Mouse (Mus musculus) embryonic facial prominence, embryonic 12.5 days (tissue): Measurements from ENCODE around the gene Cyp4f16. TPM values are rescaled to one million over a fixed set of nuclear protein-coding genes. Genes with fewer than 3 reads are reported as not detected.
A peak's percentile ranks its signal among the peaks of the same experiment; 100 is the strongest.
"Not testable (repeated sequence)": the region's sequence is repeated elsewhere in the genome, so short reads cannot be mapped to it uniquely, and the experiment has no call there.

Experiments used
- ATAC-seq: fragments of 200-750 bp; cut with Nextera tagmentation; 2 replicates; pipeline ENCODE4 v1.8.0; 2017; ENCODE audit not compliant: insufficient number of reproducible peaks, insufficient read depth, low FRiP score, low TSS enrichment
- H3K27ac ChIP-seq: fragments of 300-500 bp; sonication (generic); 2 replicates; pipeline ENCODE4 v1.5.1; 2016; ENCODE audit warnings: mild to moderate bottlenecking
- H3K27me3 ChIP-seq: fragments of 300-500 bp; sonication (generic); 2 replicates; pipeline ENCODE4 v1.6.1; 2016; ENCODE audit warnings: mild to moderate bottlenecking, moderate library complexity
- H3K36me3 ChIP-seq: fragments of 300-500 bp; sonication (generic); 2 replicates; pipeline ENCODE4 v1.6.1; 2016; ENCODE audit warnings: mild to moderate bottlenecking
- H3K4me1 ChIP-seq: fragments of 300-500 bp; sonication (generic); 2 replicates; pipeline ENCODE4 v1.6.1; 2016
- H3K4me2 ChIP-seq: fragments of 300-500 bp; sonication (generic); replicated peaks from 2 replicates; pipeline ENCODE4 v1.6.1; 2016; ENCODE audit warnings: mild to moderate bottlenecking, moderate library complexity
- H3K4me3 ChIP-seq: fragments of 300-500 bp; sonication (generic); 2 replicates; pipeline ENCODE4 v1.5.1; 2016; ENCODE audit warnings: mild to moderate bottlenecking
- H3K9ac ChIP-seq: fragments of 300-500 bp; sonication (generic); 2 replicates; pipeline ENCODE4 v1.6.1; 2016; ENCODE audit warnings: mild to moderate bottlenecking, moderate library complexity
- H3K9me3 ChIP-seq: fragments of 300-500 bp; sonication (generic); 2 replicates; pipeline ENCODE4 v1.6.1; 2016; ENCODE audit warnings: mild to moderate bottlenecking, moderate library complexity
- WGBS: fragments of 180-500 bp; shearing (Covaris S2); methylation state at CpG from one replicate; pipeline ENCODE4 v1.1.7; 2016; 5-methylcytosine and 5-hydroxymethylcytosine counted together
- polyA plus RNA-seq: library from polyadenylated mRNA; unstranded; fragments of >200 nt; fragmentation: Nextera tagmentation; extraction: Ambion mirVana; gene quantifications from 2 replicates; pipeline ENCODE4 v1.2.1, GENCODE M21; 2016

The Cyp4f16 gene
- polyA plus RNA-seq, 1 experiment from 2014 or later: 28.4 TPM

GRCm38 (mm10) chr17:32522816-32523215, 13.5 kb upstream of the Cyp4f16 start:
- H3K36me3 ChIP-seq: peaks cover 29% of the 10 kb centered on the region
- no peaks in the 10 kb centered on the region for H3K27me3 ChIP-seq
- no peak overlapping the region for H3K9ac ChIP-seq
- no peaks in the 10 kb centered on the region for H3K9me3 ChIP-seq
- H3K4me2 ChIP-seq: no peak overlapping the region
- ATAC-seq: no peak
- H3K4me1 ChIP-seq: no peaks in the 10 kb centered on the region
- WGBS: 91% methylated on average over 5 of the region's 5 CpGs
- no peak overlapping the region for H3K4me3 ChIP-seq
- H3K27ac ChIP-seq: no peak overlapping the region

DNA sequence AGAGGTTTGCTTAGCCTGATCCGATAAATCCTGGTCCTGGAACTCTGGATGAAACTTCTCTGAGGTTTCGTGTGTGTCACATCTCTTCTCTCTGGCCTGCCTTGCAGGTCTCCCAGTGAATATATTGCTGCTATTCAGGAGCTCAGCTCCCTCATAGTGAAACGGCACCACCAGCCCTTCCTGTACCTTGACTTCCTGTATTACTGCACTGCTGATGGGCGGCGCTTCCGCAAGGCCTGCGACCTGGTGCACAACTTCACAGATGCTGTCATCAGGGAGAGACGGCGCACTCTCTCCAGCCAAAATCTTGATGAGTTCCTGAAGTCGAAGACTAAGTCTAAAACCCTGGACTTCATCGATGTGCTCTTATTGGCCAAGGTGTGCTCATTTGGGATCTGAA, 12.5 kb upstream of the Cyp4f16 start:
- Histone ChIP-seq H3K9me3 (no peaks in the 10 kb centered on the region), H3K27ac (no peak overlapping the region), H3K9ac (no peak overlapping the region), H3K4me3 (no peak overlapping the region), H3K4me2 (no peak overlapping the region), H3K4me1 (no peaks in the 10 kb centered on the region), H3K27me3 (no peaks in the 10 kb centered on the region), H3K36me3 (peaks cover 30% of the 10 kb centered on the region)
- 87% methylated on average over 11 of the region's 11 CpGs for WGBS
- ATAC-seq: no peak

DNA sequence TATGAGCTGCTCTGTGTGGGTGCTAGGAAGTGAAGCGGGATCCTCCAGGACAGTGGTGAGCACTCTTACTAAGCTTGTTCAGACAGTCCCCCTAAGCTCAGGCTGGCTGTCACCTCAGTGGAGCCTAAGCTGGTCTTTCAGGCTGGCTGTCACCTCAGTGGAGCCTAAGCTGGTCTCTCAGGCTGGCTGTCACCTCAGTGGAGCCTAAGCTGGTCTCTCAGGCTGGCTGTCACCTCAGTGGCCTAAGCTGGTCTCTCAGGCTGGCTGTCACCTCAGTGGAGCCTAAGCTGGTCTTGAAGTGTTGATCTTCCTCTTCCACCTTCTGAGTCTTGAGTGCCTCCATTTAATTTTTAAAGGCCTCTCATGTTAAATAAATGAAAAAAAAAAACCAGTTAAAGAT, 10.0 kb upstream of the Cyp4f16 start:
- 92% methylated on average over 1 of the region's 1 CpGs for WGBS
- not testable (repeated sequence) for H3K9me3 ChIP-seq, ATAC-seq, H3K27ac ChIP-seq, H3K4me1 ChIP-seq, H3K9ac ChIP-seq, H3K4me2 ChIP-seq, H3K4me3 ChIP-seq, H3K27me3 ChIP-seq
- H3K36me3 ChIP-seq: peaks cover 21% of the 10 kb centered on the region

- 86% methylated on average over 11 of the region's 11 CpGs for WGBS
- H3K4me3 ChIP-seq: no peak overlapping the region
- H3K9me3 ChIP-seq: no peaks in the 10 kb centered on the region
- H3K4me1 ChIP-seq: no peaks in the 10 kb centered on the region
- no peak overlapping the region for H3K27ac ChIP-seq
- no peak overlapping the region for H3K9ac ChIP-seq
- no peak overlapping the region for H3K4me2 ChIP-seq
- peaks cover 21% of the 10 kb centered on the region for H3K36me3 ChIP-seq
- ATAC-seq: no peak
- H3K27me3 ChIP-seq: no peaks in the 10 kb centered on the region
Measured at GRCm38 (mm10) chr17:32527748-32528147, 8.6 kb upstream of the Cyp4f16 start.

- Histone ChIP-seq H3K27ac (no peak overlapping the region), H3K4me3 (0 out of 2 replicates have a peak overlapping the region, but pooled peaks have one; percentile 14), H3K4me2 (peak overlapping the region; percentile 36), H3K9ac (0 out of 2 replicates have a peak overlapping the region, but pooled peaks have one; percentile 7), H3K27me3 (no peaks in the 10 kb centered on the region), H3K4me1 (no peaks in the 10 kb centered on the region), H3K36me3 (peaks cover 21% of the 10 kb centered on the region), H3K9me3 (no peaks in the 10 kb centered on the region)
- peak; percentile 52; the same call in 1 of the 2 replicates for ATAC-seq
- WGBS: 15% methylated on average over 26 of the region's 26 CpGs
Measured at GRCm38 (mm10) chr17:32528408-32529337, 7.7 kb upstream of the Cyp4f16 start.

GRCm38 (mm10) chr17:32532356-32532755, 4.0 kb upstream of the Cyp4f16 start:
- not testable (repeated sequence) for H3K36me3 ChIP-seq, H3K4me3 ChIP-seq, H3K9me3 ChIP-seq, H3K27me3 ChIP-seq, H3K27ac ChIP-seq, H3K9ac ChIP-seq, H3K4me1 ChIP-seq, ATAC-seq, H3K4me2 ChIP-seq
- 57% methylated on average over 4 of the region's 4 CpGs for WGBS

DNA sequence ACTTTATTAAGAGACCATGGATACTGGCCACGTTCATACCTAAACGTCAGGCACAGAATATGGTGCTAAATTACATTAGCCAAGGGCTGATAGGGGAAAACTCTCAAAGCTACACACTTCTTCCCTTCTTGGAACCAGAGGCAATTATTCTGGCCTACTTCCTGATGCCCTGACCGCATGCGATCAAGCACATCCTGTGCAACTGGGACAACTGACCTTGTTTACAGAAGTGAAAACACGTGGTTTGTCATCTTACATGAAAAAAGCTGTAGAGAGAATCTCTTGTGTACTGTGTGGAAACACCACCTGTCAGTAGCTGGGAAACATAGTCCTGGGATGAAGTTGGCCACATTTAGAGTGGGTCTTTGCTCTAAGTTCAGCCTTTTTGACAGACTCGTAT, 2.3 kb upstream of the Cyp4f16 start:
- peaks cover 5% of the 10 kb centered on the region for H3K4me1 ChIP-seq
- no peak overlapping the region for H3K9ac ChIP-seq
- 80% methylated on average over 6 of the region's 6 CpGs for WGBS
- no peak for ATAC-seq
- H3K27ac ChIP-seq: no peak overlapping the region
- H3K36me3 ChIP-seq: no peaks in the 10 kb centered on the region
- H3K27me3 ChIP-seq: no peaks in the 10 kb centered on the region
- no peak overlapping the region for H3K4me2 ChIP-seq
- H3K4me3 ChIP-seq: no peak overlapping the region
- H3K9me3 ChIP-seq: no peaks in the 10 kb centered on the region

GRCm38 (mm10) chr17:32536867-32537250, 501 bp downstream of the Cyp4f16 start:
- WGBS: 64% methylated on average over 5 of the region's 5 CpGs
- no peak overlapping the region for H3K27ac ChIP-seq

DNA sequence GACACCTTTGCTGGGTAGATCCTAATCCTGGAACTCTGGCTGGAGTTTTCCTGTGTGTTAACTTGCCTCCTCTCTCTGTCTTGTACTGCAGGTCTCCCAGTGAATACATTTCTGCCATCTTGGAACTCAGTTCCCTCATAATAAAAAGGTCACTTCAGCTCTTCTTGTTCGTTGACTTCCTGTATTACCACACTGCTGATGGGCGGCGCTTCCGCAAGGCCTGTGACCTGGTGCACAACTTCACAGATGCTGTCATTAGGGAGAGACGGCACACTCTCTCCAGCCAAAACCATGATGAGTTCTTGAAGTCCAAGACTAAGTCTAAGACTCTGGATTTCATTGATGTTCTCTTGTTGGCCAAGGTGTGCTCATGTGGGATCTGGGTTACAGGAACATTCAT, 8.4 kb downstream of the Cyp4f16 start:
- H3K4me1 ChIP-seq, ATAC-seq, H3K4me2 ChIP-seq, H3K36me3 ChIP-seq, H3K27me3 ChIP-seq, H3K27ac ChIP-seq, H3K4me3 ChIP-seq, H3K9ac ChIP-seq, H3K9me3 ChIP-seq: not testable (repeated sequence)
- WGBS: 90% methylated on average over 5 of the region's 5 CpGs

More at GRCm38 (mm10) chr17:32536867-32537250, 501 bp downstream of the Cyp4f16 start:
- no peaks in the 10 kb centered on the region for H3K36me3 ChIP-seq
- no peaks in the 10 kb centered on the region for H3K9me3 ChIP-seq
- H3K4me1 ChIP-seq: peaks cover 5% of the 10 kb centered on the region
- H3K4me3 ChIP-seq: peak overlapping the region; percentile 42
- H3K4me2 ChIP-seq: peak overlapping the region; percentile 72
- no peaks in the 10 kb centered on the region for H3K27me3 ChIP-seq
- H3K9ac ChIP-seq: peak overlapping the region; percentile 55
- no peak for ATAC-seq

DNA sequence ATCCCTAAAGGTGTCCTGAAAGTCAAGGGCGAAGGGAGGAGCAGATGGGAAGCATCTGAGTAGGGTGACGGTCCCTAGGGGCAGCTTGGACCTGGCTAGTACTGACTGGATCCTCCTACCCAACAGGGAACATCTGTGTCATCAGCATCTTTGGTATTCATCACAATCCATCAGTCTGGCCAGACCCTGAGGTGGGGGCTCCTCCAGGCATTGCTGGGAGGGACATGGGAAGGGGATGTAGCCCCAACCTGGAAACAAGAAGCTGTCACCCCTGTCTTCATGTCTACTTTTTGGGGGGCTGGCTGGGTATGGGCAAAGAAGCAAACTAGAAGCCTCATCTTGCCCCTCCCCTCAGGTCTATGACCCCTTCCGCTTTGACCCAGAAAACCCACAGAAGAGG, 14.0 kb downstream of the Cyp4f16 start:
- 86% methylated on average over 3 of the region's 3 CpGs for WGBS
- ATAC-seq: not testable (repeated sequence)

GRCm38 (mm10) chr17:32550900-32551770, 14.8 kb downstream of the Cyp4f16 start:
- Histone ChIP-seq H3K4me1 (no peaks in the 10 kb centered on the region), H3K4me3 (peak overlapping the region; percentile 25), H3K9me3 (no peaks in the 10 kb centered on the region), H3K36me3 (no peaks in the 10 kb centered on the region), H3K9ac (0 out of 2 replicates have a peak overlapping the region, but pooled peaks have one; percentile 15), H3K27ac (no peak overlapping the region), H3K4me2 (peak overlapping the region; percentile 45), H3K27me3 (no peaks in the 10 kb centered on the region)
- WGBS: 16% methylated on average over 20 of the region's 20 CpGs
- peak; percentile 74; the same call in 1 of the 2 replicates for ATAC-seq

More for the DNA sequence above, 14.0 kb downstream of the Cyp4f16 start:
- H3K4me1 ChIP-seq, H3K4me3 ChIP-seq, H3K27ac ChIP-seq, H3K9ac ChIP-seq, H3K9me3 ChIP-seq, H3K36me3 ChIP-seq, H3K27me3 ChIP-seq: not testable (repeated sequence)
- H3K4me2 ChIP-seq: peak overlapping the region; percentile 45
